Mouse (Mus musculus) E14TG2a.4 (cell line): ENCODE measurements around the gene Kcnd2.

ENCODE experiments used
- CTCF ChIP-seq: conservative IDR thresholded peaks from 2 replicates; pipeline ENCODE4 v1.5.1; 2014; ENCODE audit warnings: low read length
- NANOG ChIP-seq: IDR thresholded peaks from 2 replicates; pipeline ENCODE4 v1.6.1; 2014; ENCODE audit warnings: borderline replicate concordance, low read length, mixed read lengths
- POU5F1 ChIP-seq: IDR thresholded peaks from 2 replicates; pipeline ENCODE4 v1.6.1; 2014; ENCODE audit warnings: low read length, borderline replicate concordance

DNA sequence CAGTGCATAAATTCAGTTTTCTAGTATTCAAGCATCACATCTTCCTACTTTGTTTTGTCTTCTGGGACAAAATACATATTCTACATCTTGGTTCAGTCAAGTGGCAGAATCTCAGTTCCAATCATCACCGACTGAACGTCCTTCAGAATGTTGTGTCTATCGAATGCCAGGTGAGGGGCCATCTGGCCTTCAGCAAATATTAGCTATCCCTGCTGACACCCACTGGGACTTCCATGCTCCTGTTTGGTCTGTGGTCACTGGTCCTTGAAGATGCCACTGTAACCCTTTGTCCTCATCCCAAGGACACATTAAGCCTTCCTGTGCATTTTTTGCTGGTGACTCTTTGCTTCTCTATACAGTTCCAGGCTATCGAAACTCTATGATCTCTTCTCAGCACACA lies 176.5 kb downstream of the Kcnd2 start:
- TF ChIP-seq CTCF (no peak), NANOG (no peak), POU5F1 (no peak)
